Mouse (Mus musculus): Measurements from ENCODE around the gene Runx2. TPM values are rescaled to one million over a fixed set of nuclear protein-coding genes. Genes with fewer than 3 reads are reported as not detected.

The Runx2 gene
- total and polyA plus RNA-seq, 3 experiments = not detected

- TF ChIP-seq ZKSCAN1 (IDR thresholded peaks at IDR 0.05; ENCODE audit: low read depth, low read length) (no peak), BHLHE40 (IDR thresholded peaks at IDR 0.05; ENCODE audit: borderline replicate concordance, low read depth, low read length) (no peak), HCFC1 (IDR thresholded peaks at IDR 0.05; ENCODE audit: low read depth, low read length) (no peak), POLR2AphosphoS5 (IDR thresholded peaks at IDR 0.05; ENCODE audit: borderline replicate concordance, low read depth, low read length) (no peak), RCOR1 (IDR thresholded peaks at IDR 0.05; ENCODE audit: low read depth, low read length) (no peak), MYC (IDR thresholded peaks at IDR 0.05; ENCODE audit: low read depth, low read length) (no peak), MAX (IDR thresholded peaks at IDR 0.05; ENCODE audit: low read length) (no peak), SMC3 (IDR thresholded peaks at IDR 0.05; ENCODE audit: low read depth, low read length) (no peak), ELF1 (IDR thresholded peaks at IDR 0.05; ENCODE audit: low read depth, low read length) (no peak), MYB (IDR thresholded peaks at IDR 0.05; ENCODE audit: low read depth, low read length) (no peak), NELFE (IDR thresholded peaks at IDR 0.05; ENCODE audit: low read depth, low read length) (no peak), USF1 (IDR thresholded peaks at IDR 0.05; ENCODE audit: low read depth, low read length) (no peak), ZC3H11A (IDR thresholded peaks at IDR 0.05; ENCODE audit: low read depth, low read length) (no peak), ZMIZ1 (IDR thresholded peaks at IDR 0.05; ENCODE audit: low read depth, low read length) (no peak), ETS1 (IDR thresholded peaks at IDR 0.05; ENCODE audit: low read depth, low read length) (no peak), KAT2A (conservative IDR thresholded peaks at IDR 0.05; ENCODE audit: low read depth, low read length) (no peak), CHD2 (IDR thresholded peaks at IDR 0.05; ENCODE audit: low read length) (no peak)
- Histone ChIP-seq H3K36me3 (ENCODE audit: control insufficient read depth in 1 of 2, insufficient read depth in 2 of 2, low read length in 2 of 2) (no peaks in the 10 kb centered on the region), H3K27ac (ENCODE audit: control insufficient read depth, low read depth, low read length) (no peak overlapping the region), H3K79me2 (ENCODE audit: control insufficient read depth, insufficient read depth, low read length, poor library complexity) (no peaks in the 10 kb centered on the region), H3K27me3 (ENCODE audit: control insufficient read depth in 1 of 2, insufficient read depth in 2 of 2, low read length in 2 of 2) (no peaks in the 10 kb centered on the region), H3K4me1 (ENCODE audit: control insufficient read depth in 1 of 2, insufficient read depth in 2 of 2, low read length in 2 of 2) (no peaks in the 10 kb centered on the region), H3K4me3 (ENCODE audit: control insufficient read depth in 1 of 2, insufficient read depth in 1 of 2, low read depth in 2 of 2, low read length in 2 of 2) (no peak overlapping the region), H3K9ac (ENCODE audit: control insufficient read depth, low read depth, low read length, poor library complexity, severe bottlenecking) (no peak overlapping the region), H3K9me3 (replicated peaks; ENCODE audit: insufficient read depth, low read length) (no peaks in the 10 kb centered on the region)
- DNase-seq (ENCODE audit: low read depth, low spot score) = no peak
Observed at GRCm38 (mm10) chr17:44545141-44545813, 269.3 kb downstream of the Runx2 start.

DNA sequence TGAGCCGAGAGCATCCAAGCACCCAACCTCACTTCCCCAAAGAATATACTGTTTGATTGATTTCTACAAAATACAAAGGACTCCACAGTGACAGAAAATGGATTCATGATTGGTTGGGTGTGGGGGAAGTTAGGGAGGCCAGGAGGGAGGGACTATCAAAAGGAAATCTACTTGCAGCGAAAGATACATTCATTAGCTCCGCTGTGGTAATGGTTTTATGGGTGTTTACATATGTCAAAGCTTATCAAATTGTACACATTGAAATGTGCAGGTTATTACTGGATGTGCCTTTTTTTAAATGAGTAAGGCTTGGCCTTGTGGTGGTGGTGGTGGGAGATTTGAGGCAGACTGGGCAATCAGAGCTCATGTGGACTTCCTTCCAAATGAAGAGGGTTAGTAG is 271.9 kb downstream of the Runx2 start:
- DNase-seq (ENCODE audit: low read depth, low spot score) = no peak
- Histone ChIP-seq H3K36me3 (ENCODE audit: control insufficient read depth in 1 of 2, insufficient read depth in 2 of 2, low read length in 2 of 2) (no peaks in the 10 kb centered on the region), H3K27ac (ENCODE audit: control insufficient read depth, low read depth, low read length) (no peak overlapping the region), H3K4me1 (ENCODE audit: control insufficient read depth in 1 of 2, insufficient read depth in 2 of 2, low read length in 2 of 2) (no peaks in the 10 kb centered on the region), H3K9ac (ENCODE audit: control insufficient read depth, low read depth, low read length, poor library complexity, severe bottlenecking) (no peak overlapping the region), H3K4me3 (ENCODE audit: control insufficient read depth in 1 of 2, insufficient read depth in 1 of 2, low read depth in 2 of 2, low read length in 2 of 2) (no peak overlapping the region), H3K79me2 (ENCODE audit: control insufficient read depth, insufficient read depth, low read length, poor library complexity) (no peaks in the 10 kb centered on the region), H3K27me3 (ENCODE audit: control insufficient read depth in 1 of 2, insufficient read depth in 2 of 2, low read length in 2 of 2) (no peaks in the 10 kb centered on the region), H3K9me3 (replicated peaks; ENCODE audit: insufficient read depth, low read length) (no peaks in the 10 kb centered on the region)
- no peak for TF ChIP-seq ZC3H11A (IDR thresholded peaks at IDR 0.05; ENCODE audit: low read depth, low read length)
- no peak for TF ChIP-seq MXI1 (IDR thresholded peaks at IDR 0.05; ENCODE audit: low read depth, low read length)
- TF ChIP-seq POLR2AphosphoS5 (IDR thresholded peaks at IDR 0.05; ENCODE audit: borderline replicate concordance, low read depth, low read length) = no peak
- TF ChIP-seq MAFK (IDR thresholded peaks at IDR 0.05; ENCODE audit: borderline replicate concordance, low read depth, low read length) = no peak
- no peak for TF ChIP-seq MYB (IDR thresholded peaks at IDR 0.05; ENCODE audit: low read depth, low read length)
- TF ChIP-seq JUND (IDR thresholded peaks at IDR 0.05; ENCODE audit: low read depth, low read length) = no peak
- TF ChIP-seq CHD1 (IDR thresholded peaks at IDR 0.05; ENCODE audit: low read depth, low read length) = no peak
